Mouse (Mus musculus): ENCODE results near the gene Psma7.

The Psma7 gene

DNA sequence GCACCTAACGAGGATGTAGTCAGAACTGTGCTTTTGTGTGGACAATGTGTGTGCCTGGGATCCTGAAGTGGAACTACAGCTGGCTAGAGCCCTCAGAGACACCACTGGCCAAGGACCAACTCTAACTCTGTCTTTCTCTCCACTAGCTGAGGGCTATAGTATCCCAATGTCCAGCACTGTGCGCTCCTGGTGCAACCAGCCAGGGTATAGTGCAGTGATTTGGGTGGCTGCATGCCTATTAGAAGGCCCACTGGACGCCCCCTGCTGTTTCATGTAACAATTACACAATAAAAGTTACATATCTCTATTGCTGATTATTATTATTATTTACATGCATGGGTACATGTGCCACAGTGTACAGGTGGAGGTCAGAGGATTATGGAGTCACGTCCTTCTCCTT lies 3.0 kb upstream of the Psma7 start:
- in situ Hi-C loops (cut with MseI, MboI), result no loop called here

DNA sequence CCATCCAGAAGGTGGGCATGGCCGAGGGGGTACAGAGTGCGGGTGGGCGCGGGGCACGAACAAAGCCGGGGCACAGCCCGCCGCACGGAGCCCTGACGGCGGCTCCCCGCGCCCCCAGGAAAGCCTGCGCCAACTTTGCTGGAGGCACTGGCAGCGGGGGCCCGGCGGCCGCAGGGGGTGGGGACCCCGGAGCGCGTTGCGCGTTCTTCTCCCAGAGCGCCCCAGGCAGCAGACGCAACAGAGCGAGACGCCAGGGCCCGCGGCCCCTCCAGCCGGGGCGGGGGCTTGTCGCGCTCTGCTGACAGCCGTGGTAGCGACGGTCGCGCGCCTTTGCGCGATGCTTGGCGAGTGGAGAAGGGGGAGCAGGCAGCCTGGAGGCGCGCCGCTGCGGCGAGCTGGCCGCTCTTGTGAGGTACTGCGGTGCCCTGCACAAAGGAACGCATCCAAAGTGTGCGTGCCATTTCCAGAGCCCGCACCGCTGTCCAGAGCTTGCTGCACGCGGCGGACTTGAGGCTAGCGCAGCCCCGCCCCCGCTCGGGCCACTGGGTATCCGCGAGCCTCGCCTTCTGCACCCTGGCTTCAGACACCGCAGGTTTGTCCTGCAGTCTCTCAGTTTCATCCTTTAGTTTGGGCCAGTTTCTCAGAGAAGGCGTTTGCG lies 754 bp upstream of the Psma7 start:
- in situ Hi-C loops (cut with MseI, MboI), result loop anchor here in 1 of 2 experiments (5.0 kb wide), 1 partner anchor 126 kb away; no protein-coding TSS in a partner anchor

DNA sequence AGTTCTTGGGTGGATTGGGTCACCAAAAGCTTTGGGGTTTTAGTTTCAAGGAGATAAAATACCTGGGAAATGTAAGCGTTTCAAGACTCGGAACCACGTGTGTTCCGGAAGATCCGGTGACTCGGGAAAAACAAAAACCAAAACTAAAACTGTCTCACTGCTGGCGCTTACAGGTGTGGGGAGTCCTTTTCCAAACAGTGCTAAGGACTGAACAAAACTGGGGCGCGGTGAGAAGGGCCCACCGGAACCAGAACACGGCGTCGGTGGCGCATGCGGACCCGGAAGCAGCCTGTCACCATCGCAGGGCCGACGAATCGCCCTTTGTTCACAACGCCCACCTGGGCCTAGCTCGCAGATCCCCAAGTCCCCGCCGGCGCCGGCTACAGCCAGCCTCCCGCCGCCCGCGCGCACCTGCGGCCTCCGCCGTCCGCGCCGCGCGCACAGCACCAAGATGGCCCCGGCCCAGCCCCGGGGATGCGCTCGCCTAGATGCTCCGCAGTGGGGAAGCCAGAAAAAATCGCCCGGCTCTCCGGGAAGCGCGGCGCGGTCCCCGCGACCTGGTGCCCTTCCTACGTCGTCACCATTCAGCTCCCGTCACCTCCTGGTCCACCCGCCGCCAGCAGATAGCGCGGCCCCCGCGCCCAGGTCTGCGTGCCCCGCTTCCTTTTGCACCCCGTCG lies 517 bp downstream of the Psma7 start:
- in situ Hi-C loops (cut with MseI, MboI), result loop anchor here in 1 of 2 experiments (5.0 kb wide), 1 partner anchor 124 kb away; no protein-coding TSS in a partner anchor

DNA sequence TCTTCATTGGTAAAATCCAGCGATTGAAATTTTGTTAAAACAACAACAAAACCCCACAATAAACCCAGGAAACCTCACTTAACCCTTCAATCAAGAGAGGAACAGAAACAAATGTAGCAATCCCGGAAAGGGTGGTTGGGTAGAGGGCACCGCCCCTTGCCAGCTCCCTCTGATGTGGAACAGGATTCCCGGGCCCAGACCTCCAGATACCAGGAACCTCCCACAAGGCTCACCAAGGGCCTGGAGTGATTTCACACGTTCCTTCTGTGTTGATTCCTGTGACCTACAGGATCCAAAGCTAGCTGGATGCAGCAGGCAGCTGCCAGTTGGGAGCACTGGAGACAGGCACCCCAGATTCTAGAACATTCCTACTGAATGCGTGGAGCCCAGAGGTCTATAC lies 1.8 kb downstream of the Psma7 start:
- in situ Hi-C loops (cut with MseI, MboI), result loop anchor here in 1 of 2 experiments (5.0 kb wide), 1 partner anchor 123 kb away; no protein-coding TSS in a partner anchor

DNA sequence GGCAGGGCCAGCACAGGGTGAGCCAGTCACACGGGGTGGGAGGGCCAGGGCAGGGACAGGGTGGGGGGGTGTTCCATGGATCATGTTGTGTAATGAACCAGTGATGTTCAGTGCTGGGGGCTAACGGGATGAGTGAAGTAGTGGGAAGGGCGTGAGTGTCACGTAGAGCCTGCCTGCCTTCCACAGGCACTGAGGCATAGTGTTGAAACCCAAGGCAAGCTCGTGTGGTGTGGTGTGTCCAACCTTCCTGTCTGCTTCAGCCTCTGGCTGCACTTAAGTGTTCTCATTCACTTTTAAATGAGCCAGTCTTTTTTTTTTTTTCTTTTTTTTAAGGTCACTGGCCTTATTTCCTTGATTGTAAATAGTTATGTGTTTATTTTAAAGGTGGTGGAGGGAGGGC lies 7.5 kb downstream of the Psma7 start:
- in situ Hi-C loops (cut with MseI, MboI), result no loop called here

DNA sequence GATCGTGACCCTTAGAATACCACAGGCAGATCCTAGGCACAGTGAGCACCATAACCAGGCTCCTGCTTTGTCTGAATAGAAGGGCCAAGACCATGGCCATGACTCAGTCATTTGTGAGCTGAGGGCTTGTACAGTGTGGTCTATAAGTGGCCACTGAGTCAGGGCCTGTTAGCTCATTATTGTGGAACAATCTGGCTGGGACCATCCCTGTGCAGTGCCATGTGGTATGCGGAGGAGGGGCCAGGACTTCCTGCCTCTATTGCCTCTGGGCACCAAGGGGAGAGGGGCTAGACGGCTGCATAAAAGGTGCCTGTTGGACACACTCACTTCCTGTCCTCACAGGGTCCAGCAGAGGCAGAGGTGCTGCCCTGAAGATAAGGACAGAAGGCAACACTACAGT lies 8.3 kb downstream of the Psma7 start:
- in situ Hi-C loops (cut with MseI, MboI), result no loop called here

DNA sequence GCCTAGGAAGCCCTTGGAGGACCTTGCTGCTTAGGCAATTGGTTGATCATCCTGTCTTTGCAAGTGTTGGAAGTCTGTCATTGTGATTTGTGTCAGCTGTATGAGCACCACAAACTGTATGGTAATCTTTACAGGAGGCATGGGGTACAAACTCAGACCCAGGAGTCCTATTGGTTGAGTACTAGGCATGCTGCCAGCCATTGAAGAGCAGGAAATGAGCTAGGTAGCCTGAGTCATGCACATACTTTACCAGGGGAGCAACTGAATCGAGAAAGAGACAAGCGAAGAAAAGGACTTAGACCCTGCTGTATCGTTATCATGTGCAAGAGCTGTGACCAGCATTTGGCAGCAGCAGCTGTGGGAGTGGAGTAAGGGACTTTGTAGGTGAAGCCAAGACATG lies 9.3 kb downstream of the Psma7 start:
- in situ Hi-C loops (cut with MseI, MboI), result no loop called here

DNA sequence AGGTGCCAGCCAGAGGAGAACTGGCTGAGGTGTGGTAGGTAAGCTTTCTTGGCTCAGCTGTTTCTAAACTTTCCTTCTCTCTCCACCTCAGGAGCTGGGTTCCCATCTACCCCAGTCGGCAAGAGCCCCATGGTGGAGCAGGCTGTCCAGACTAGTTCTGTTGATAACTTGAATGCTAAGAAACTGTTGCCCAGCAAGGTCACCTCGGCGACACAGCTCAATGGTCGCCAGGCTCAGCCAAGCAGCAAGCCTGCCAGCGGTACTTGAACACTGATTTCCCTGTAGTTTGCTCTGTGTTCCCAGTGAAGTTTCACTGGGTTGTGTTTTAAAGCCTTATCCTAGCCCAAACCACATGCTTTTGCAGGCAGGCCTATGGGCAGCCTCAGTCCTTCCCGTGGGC lies 11.0 kb downstream of the Psma7 start:
- in situ Hi-C loops (cut with MseI, MboI), result no loop called here

DNA sequence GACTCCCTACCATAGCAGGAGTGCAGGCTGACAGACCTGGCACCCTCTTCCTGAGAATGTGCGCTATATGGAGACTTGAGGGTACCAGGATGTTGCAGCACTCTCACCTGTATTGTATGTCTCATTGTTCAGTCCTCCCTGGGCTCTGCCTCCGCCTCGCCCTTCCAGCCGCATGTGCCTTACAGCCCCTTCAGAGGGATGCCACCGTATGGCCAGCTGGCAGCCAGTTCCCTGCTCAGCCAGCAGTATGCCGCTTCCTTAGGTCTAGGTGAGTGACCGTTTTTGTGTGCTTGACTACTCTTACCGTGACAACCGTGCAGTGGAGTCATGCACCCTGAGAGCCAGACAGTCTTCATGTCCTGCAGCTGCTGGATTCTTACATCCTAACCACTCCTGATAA lies 14.5 kb downstream of the Psma7 start:
- in situ Hi-C loops (cut with MseI, MboI), result no loop called here

DNA sequence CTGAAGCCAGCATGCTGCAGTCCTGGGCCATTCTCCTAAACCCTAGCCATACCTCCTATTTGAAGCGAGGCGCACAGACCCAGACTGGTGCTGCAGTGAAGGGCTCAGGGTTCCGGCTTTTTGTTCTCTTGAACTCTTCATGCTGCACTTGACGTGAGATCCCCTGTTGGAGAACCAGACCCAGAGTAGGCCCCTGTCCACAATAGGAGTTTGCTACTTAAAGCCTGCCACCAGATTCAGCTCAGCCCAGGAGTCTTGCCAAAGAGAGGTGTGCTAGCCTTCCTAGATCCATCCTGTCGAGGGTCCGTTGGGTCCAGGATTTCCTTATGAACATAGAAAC lies 16.4 kb downstream of the Psma7 start:
- in situ Hi-C loops (cut with MseI, MboI), result no loop called here

DNA sequence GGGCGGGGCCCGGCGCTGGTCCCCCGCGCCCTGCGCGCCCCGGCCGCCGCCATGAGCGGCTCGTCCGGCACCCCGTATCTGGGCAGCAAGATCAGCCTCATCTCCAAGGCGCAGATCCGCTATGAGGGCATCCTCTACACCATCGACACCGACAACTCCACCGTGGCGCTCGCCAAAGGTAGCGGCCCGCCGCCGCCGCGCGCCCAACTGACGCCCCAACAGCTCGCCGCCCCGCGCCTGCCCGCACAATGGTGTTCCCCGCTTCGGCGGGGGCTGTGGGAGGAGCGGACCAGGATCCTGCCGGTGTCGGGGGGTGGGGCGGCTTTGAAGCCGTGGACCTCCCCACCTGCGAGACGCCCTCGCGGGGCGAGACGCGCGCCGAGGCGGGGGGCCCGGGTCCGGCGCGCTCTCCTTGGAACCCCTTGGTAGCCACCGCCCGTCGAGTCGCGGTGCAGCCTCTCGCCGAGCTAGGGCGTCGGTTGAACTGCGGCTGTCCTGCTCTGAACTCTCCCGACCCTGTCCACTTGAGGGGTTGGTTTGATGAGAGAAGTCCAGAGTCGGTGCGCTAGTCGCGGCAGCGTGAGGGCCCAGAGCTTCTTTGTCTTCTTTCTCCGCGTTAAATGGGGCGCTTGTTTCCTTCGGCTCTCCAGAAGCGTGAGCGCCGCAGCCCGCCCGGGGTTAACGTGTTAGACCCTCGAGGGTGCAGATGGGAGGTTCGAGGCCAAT lies 16.9 kb downstream of the Psma7 start:
- in situ Hi-C loops (cut with MseI, MboI), result no loop called here

DNA sequence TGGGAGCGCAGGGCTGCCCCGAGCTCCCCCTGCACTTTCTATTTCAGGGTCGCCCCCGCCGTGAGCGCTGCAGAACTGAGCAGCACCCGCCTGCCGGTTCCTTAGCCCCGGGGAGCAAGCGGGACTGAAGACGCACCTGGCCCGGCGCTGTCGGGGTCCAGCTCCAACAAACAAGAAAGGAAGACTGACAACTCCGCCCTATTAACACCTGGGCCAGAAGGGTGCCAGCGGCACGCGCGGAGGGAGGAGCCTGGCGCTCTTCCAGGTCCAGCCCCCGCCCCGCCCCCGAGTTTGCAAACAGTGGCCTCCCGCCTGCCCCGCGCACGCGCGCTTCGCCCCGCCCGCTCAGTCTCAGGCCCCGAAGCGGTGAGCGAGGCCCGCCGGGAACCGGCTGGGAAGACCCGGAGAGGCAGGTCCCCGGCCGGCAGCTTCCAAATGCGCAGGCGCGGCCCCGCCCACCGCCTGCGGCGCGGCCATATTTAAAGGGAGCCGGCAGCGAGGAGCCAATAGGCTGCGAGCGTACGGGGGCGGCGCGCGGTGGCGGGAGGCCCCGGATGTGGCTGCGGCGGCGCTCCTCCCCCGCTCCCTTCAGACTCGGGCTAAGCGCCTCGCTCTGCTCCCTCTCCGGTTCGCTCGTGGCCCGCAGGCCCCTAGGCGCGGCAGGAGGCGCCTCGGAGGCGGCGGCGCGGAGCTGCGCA lies 17.7 kb downstream of the Psma7 start, which contains the start of gene Lsm14b:
Gene Lsm14b (plus strand): TSS at position 587 of the 698 bp plus-strand sequence.
- in situ Hi-C loops (cut with MseI, MboI), result no loop called here

DNA sequence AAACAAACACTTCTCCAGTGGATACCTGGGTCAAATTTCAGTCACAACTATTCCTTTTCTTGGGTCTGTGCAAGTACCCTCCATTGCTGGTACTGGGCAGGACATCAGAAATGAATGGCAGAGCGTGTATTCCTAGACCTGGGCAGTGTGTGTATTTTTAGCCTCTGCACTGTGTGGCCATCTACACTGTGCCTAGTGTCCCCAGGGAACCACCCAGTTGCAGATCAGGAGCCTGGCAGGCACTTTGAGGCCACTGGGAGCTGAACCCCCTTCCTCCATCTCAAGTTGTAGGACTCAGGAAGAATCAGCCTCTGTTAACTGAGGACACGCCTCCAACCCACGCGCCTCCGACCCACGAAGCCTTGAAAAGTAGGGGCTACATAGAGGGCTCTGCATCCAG lies 19.5 kb downstream of the Psma7 start:
- in situ Hi-C loops (cut with MseI, MboI), result no loop called here

DNA sequence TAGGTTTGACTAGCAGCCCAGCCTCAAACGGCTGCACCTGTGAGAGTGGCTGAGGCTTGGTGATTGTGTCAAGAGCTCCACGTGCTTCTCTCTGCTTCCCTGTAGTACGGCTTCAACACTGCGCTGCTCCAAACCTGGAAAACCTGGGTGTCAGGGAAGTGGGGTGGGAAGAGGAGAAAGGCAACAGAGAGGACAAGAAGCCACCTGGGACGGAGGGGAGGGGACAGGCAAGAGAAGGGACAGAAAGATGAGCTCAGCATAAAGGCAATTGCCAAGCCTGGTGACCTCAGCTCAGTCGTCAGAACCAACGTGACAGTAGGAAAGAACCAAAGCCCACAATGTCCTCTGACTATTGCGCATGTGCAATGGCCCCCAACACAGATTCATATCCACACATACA lies 21.3 kb downstream of the Psma7 start:
- in situ Hi-C loops (cut with MseI, MboI), result no loop called here

DNA sequence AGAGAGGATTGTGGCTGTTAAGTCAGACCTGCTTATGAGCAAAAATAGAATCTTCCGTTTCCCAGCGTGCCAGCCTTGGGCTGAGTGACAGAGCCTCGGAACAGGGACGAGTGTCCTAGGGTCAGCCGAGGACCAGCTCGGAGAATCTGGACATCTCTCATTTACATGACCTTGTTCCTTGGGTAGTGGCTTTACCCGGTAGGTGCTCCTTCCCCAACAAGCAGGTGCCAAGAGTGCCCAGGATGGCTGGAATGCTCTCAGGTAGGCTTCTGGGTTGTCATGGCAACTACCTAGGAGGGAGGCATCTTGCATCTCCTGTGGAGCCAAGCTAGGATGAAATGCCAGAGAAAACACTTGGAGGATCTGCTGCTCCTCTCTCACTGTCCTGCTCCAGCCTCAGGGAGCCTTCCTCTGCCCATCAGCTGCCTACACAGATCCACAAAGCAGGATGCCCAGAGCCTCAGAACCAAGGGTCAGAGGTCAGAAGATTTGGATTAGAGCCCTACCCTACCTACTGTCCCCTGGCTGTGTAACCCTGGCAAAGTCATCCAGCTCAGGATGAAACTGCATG lies 22.1 kb downstream of the Psma7 start:
- in situ Hi-C loops (cut with MseI, MboI), result no loop called here

DNA sequence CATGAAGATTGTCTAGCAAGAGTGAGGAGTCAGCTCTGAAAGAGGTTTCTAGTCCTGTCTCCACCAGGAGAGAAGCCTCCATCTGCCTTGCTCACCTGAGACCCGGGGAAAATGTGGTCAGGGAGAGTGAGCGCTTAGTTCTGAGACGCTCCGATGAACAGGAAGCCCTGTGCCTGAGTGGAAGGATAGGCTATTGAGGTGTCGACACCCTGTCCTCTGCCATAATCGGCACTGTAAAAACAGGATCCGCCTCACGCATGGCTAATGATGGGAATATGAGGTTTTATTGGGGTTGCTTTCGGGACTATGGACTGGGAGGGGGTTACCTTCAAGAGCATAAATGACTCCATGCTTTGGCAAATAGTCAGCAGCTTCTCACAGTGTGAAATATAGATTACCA lies 23.7 kb downstream of the Psma7 start:
- in situ Hi-C loops (cut with MseI, MboI), result no loop called here

DNA sequence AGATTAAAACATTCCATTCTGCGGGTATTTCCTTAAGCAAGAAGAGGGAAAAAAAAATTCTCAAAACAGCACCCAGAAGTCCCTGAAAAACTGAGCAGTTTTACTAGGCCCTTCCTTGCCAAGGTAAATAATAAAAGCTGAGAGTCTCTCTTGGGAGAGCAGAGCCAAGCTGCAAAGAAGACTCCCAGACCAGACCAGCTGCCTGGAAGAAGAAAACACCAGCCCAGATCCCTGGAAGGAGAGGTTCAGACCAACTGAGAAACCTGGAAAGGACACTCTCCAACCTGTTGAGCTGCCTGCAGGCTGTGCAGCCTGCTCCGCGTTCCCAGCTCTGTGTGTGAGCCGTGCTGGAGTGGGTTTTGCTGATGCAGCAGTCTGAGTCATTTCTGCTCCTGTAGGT lies 24.6 kb downstream of the Psma7 start:
- in situ Hi-C loops (cut with MseI, MboI), result no loop called here

DNA sequence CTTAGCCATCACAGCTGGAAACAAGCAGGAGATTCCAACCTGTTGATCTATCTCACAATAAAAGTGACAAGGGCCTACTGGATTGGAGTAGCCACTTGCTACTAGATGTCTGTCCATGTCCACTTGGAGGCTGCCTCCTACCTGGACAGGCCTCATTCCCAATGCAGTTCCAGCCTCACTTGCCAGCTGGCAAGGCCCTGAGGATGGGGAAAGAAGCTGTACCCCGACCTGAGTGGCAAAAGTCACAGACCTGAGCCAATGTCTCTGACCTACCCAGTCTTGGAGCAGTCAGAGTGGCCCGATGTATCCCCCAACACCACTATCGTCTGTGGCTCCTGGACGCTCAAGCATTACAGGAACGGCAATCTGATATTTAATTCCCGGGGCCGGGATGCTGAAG lies 28.5 kb downstream of the Psma7 start:
- in situ Hi-C loops (cut with MseI, MboI), result no loop called here

DNA sequence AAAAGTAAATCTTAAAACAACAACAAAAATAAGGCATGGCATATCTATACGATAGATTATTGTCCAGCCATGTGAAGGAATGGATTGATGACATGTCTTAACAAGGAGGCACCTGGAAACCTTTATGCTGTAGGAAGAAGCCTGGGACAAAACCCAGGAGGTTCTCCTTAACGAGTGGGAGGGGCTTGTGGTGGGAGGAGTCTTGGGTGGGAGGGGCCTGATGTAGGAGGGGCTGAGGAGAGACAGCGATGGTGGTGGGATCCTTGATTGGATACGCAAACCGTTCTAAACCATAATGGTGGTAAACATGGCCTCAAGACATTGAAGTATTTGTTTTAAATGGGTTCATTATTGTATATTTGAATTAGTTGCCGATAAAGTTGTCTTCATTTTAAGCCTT lies 30.9 kb downstream of the Psma7 start:
- in situ Hi-C loops (cut with MseI, MboI), result no loop called here

DNA sequence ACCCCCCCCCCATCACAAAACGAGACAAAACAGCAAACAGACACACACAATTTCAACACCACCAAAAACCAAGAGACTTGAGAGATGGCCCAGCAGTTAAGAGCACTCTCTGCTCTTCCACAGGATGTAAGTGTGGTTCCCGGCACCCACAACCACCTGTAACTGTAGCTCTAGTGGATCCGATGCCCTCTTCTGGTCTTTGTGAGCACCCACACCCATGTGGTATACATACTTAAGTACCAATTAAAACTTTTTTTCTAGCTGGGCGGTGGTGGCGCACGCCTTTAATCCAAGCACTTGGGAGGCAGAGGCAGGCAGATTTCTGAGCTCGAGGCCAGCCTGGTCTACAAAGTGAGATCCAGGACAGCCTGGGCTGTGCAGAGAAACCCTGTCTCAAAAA lies 31.5 kb downstream of the Psma7 start:
- in situ Hi-C loops (cut with MseI, MboI), result no loop called here

DNA sequence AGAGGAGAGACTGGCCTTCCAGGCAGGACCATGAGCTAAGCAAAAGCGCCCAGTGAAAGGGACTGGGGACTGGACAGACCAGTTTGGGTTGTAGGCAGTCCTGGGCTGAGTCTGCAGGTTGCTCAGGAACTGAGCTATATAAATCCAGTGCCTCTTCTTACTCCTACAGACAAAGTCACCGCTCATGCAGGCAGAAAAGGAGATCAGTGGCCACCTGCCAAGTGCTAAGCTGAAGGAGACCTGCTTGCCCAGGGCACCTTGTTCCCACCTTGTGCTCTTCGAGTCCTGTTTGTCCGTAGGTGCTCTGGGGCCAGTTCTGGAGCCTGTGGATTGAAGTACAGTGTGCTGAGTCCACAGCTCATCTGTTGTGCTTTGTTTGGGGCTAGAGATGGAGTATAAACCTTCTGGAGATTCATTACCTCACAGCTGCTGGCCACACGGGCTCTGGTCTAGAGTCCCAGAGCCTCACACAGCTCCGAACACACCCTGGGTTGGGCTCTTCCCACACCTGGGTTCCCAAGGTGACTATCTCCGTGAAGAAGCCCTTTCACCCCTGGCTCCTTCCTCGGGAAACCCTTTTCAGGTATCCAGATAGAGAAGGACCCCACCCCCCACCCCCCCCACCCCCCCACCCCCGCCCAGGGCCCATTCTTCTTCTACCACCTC lies 35.7 kb downstream of the Psma7 start:
- in situ Hi-C loops (cut with MseI, MboI), result no loop called here
